Mouse (Mus musculus) adrenal gland, postnatal 36 days (tissue): Measurements from ENCODE around the gene 2810004N23Rik. TPM values are rescaled to one million over a fixed set of nuclear protein-coding genes. Genes with fewer than 3 reads are reported as not detected.

ENCODE experiments used
- DNase-seq, 2 experiments: peaks; one replicate each; pipeline ENCODE4 v3.0.0; 2021; ENCODE audit warnings: mixed read lengths in 1 of 2
- total RNA-seq, 2 experiments: library from RNA; stranded (reverse); gene quantifications; 2 replicates each; pipeline ENCODE4 v1.2.3; 2021

Gene 2810004N23Rik
- total RNA-seq, 2 experiments from 2014 or later = 30.1 to 31.9 TPM

- DNase-seq = no peak
Measured at GRCm38 (mm10) chr8:124790676-124791075, 72.2 kb downstream of the 2810004N23Rik start.

Other genes starting within 250 kb of the 2810004N23Rik start
- 10 to 100 TPM; 38.9 to 47.8 TPM for gene 2310022B05Rik, start 199.8 kb downstream of the 2810004N23Rik start, total RNA-seq
- 10 to 100 TPM; 39.8 to 41.5 TPM for gene Ttc13, start 141.1 kb downstream of the 2810004N23Rik start, total RNA-seq
- gene Arv1, start 141.0 kb downstream of the 2810004N23Rik start, total RNA-seq = 1 to 10 TPM; 8.7 to 9.8 TPM
- under 1 TPM; 0.20 to 0.23 TPM for gene Fam89a, start 111.3 kb downstream of the 2810004N23Rik start, total RNA-seq
- gene Trim67, start 70.0 kb downstream of the 2810004N23Rik start, total RNA-seq = 1 to 10 TPM in 1 of 2 experiments, under 1 TPM in 1; 0.86 to 1.0 TPM
- 100 to 1,000 TPM in 1 of 2 experiments, 10 to 100 TPM in 1; 93.1 to 104 TPM for gene Gnpat, start 87 bp downstream of the 2810004N23Rik start, total RNA-seq
- 10 to 100 TPM; 23.0 to 24.0 TPM for gene Exoc8, start 34.6 kb upstream of the 2810004N23Rik start, total RNA-seq
- 10 to 100 TPM; 19.0 to 19.7 TPM for gene Sprtn, start 34.8 kb upstream of the 2810004N23Rik start, total RNA-seq
- gene Egln1, start 86.2 kb upstream of the 2810004N23Rik start, total RNA-seq = 10 to 100 TPM; 50.2 to 64.1 TPM
- gene Tsnax, start 149.9 kb upstream of the 2810004N23Rik start, total RNA-seq = 10 to 100 TPM; 80.0 to 90.7 TPM
- 1 to 10 TPM; 1.2 to 1.8 TPM for gene Disc1, start 191.1 kb upstream of the 2810004N23Rik start, total RNA-seq